Mouse (Mus musculus) small intestine, adult 2 months (tissue): ENCODE measurements at regions not wholly inside any gene's neighbourhood (a gene's known extent, or its start where the extent isn't known, plus 50 kb on each side); places are given as distances from the start of the nearest gene placed in this dataset.

ENCODE experiments used
- H3K27ac ChIP-seq: fragments of 200-500 bp; 2 replicates; pipeline ENCODE4 v1.5.1; 2012; ENCODE audit warnings: low read depth, low read length, control low read depth, inconsistent platforms; ENCODE audit not compliant: insufficient read depth
- H3K27me3 ChIP-seq: fragments of 200-500 bp; 2 replicates; pipeline ENCODE4 v1.6.1; 2012; ENCODE audit warnings: mild to moderate bottlenecking, moderate library complexity, low read length, inconsistent platforms; ENCODE audit not compliant: control insufficient read depth, insufficient read depth
- H3K36me3 ChIP-seq: fragments of 200-500 bp; 2 replicates; pipeline ENCODE4 v1.6.1; 2012; ENCODE audit warnings: mild to moderate bottlenecking, low read length, control low read depth, inconsistent platforms; ENCODE audit not compliant: control insufficient read depth, insufficient read depth
- H3K4me1 ChIP-seq: fragments of 200-500 bp; 2 replicates; pipeline ENCODE4 v1.6.1; 2012; ENCODE audit warnings: low read length, inconsistent platforms, mixed read lengths; ENCODE audit not compliant: control insufficient read depth, insufficient read depth, insufficient read length
- H3K4me3 ChIP-seq: fragments of 200-500 bp; 2 replicates; pipeline ENCODE4 v1.5.1; 2012; ENCODE audit warnings: low read depth, mild to moderate bottlenecking, control low read depth, inconsistent platforms, low read length, moderate library complexity
- CTCF ChIP-seq: fragments of 200-500 bp; IDR thresholded peaks from 2 replicates; pipeline ENCODE4 v1.5.1; 2012; ENCODE audit warnings: low read depth, mild to moderate bottlenecking, control low read depth, inconsistent platforms, low read length, moderate library complexity, mixed read lengths; ENCODE audit not compliant: insufficient replicate concordance, insufficient read length; ENCODE audit errors: extremely low read depth
- POLR2A ChIP-seq: fragments of 200-500 bp; IDR thresholded peaks from 2 replicates; pipeline ENCODE4 v1.6.1; 2012; ENCODE audit warnings: low read depth, mild to moderate bottlenecking, control low read depth, inconsistent platforms, low read length, moderate library complexity
- WGBS: fragments of 180-500 bp; shearing (Covaris S2); methylation state at CpG from one replicate; pipeline ENCODE4 v1.1.7; 2018; 5-methylcytosine and 5-hydroxymethylcytosine counted together

DNA sequence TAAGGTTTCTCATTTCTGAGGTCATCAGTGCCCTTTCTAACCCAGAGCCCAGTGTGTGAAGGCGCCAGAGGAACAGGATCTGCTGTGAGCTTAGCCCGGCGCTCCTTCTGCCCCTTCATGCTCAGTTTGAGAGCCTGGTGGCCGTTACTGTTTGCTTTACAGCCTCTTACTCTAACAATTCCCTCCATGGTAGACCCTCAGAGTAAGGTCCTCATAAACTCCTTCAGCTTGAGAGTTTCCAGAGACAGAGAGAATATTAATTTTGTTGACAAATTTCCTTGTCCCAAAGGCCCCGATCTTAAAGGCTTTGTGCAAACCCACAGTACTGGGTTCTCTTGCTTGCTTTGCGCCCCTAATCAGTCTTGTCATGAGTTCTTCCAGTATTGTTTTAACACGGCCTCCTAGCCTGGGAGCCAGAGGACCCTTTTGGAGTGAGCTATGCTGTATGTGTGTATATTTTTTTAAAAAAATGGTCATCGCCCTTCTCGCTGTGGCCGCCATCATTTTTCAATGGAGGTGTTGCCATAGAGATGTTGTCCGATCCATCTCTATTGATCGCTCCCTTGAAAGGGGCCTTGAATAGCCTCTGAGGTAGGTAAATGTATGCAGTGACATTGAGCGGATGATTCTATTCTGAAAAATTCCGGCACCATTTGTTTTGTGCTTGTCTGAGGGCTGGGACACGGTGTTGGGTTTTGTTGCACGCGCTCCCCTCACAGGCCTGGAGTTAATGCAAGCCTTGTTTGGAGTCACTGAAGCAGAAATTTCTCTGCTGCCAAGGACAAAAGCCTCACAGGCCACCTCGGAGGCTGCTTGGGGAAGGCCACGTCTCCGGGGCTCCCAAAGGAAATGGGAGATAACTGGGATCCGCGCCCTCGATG lies 140.7 kb downstream of the Opa1 start:
- no peak for TF ChIP-seq CTCF
- TF ChIP-seq POLR2A, result no peak
- H3K27me3 ChIP-seq, result no peaks in the 10 kb centered on the region
- WGBS, result 90% methylated on average over 23 of the region's 23 CpGs
- no peaks in the 10 kb centered on the region for H3K36me3 ChIP-seq
- H3K4me1 ChIP-seq, result no peaks in the 10 kb centered on the region; the same call in 1 of the 2 replicates
- H3K4me3 ChIP-seq, result no peak overlapping the region
- no peak overlapping the region for H3K27ac ChIP-seq

DNA sequence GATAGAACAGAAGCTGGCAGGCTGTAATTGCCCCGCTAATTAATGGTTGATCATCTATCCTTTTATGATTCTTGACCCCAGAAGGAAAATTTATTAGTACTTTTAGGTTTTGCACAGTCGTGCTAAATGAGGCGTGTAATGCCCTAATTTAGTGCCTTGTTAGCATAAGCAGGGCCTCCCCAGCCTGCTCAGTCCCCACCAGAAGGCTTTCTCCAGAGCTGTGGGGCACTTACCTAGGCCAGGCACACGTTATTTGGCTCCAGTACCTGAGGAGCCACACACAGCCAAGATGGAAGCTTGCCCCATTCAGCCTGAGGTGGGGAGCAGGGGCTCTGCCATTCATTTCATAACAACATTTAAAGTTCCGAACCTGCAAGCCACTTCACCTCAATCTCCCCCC lies 146.0 kb downstream of the Opa1 start:
- 75% methylated on average over 5 of the region's 5 CpGs for WGBS
- Histone ChIP-seq H3K36me3 (no peaks in the 10 kb centered on the region), H3K27ac (no peak overlapping the region), H3K4me1 (peaks cover 2% of the 10 kb centered on the region; the same call in 1 of the 2 replicates), H3K4me3 (no peak overlapping the region), H3K27me3 (no peaks in the 10 kb centered on the region)
- TF ChIP-seq POLR2A (no peak), CTCF (no peak)

DNA sequence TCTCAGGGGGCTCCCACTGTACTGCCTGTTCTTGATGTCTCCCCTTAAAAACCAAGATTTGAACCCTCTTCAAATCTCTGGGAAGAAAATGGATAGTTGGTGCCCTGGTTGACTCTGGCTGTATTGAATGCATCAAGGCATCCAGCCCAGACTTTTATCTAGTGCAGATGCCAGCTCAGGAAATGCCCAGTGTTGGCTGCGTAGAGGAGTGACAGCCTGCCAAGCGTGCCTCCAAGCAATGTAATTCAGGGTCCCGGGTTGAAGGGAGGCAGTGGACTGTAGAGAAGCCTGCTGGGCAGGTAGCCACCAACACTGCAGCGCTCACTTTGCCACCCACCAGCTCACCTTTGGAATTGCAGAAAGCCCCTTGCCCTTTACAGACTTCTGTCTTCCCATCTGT lies 146.4 kb downstream of the Opa1 start:
- TF ChIP-seq POLR2A (no peak), CTCF (no peak)
- Histone ChIP-seq H3K4me1 (peaks cover 2% of the 10 kb centered on the region; the same call in 1 of the 2 replicates), H3K27ac (no peak overlapping the region), H3K4me3 (no peak overlapping the region), H3K27me3 (no peaks in the 10 kb centered on the region), H3K36me3 (no peaks in the 10 kb centered on the region)
- WGBS, result 77% methylated on average over 4 of the region's 4 CpGs

DNA sequence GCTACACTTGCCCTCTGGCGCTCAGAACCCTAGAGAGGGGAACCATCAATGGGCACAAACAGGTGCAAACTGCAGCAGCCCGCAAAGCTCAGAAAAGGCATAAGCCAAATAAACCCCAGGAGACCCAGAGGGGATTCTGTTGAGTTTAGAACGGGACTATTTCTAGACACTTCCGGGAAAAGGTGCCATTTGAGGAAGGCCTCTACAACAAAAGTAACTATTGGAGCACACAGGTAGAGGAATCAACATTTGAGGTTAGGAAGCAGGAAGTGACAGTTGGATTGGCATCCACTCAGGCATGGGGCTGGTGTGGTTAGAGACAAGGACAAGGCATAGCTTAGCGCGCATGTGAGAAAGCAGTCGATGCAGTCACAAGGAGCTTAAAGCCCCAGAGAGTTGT lies 148.3 kb downstream of the Opa1 start:
- WGBS, result 88% methylated on average over 7 of the region's 7 CpGs
- Histone ChIP-seq H3K27me3 (no peaks in the 10 kb centered on the region), H3K4me1 (peaks cover 2% of the 10 kb centered on the region; the same call in 1 of the 2 replicates), H3K36me3 (no peaks in the 10 kb centered on the region), H3K27ac (no peak overlapping the region), H3K4me3 (no peak overlapping the region)
- no peak for TF ChIP-seq CTCF
- TF ChIP-seq POLR2A, result no peak

DNA sequence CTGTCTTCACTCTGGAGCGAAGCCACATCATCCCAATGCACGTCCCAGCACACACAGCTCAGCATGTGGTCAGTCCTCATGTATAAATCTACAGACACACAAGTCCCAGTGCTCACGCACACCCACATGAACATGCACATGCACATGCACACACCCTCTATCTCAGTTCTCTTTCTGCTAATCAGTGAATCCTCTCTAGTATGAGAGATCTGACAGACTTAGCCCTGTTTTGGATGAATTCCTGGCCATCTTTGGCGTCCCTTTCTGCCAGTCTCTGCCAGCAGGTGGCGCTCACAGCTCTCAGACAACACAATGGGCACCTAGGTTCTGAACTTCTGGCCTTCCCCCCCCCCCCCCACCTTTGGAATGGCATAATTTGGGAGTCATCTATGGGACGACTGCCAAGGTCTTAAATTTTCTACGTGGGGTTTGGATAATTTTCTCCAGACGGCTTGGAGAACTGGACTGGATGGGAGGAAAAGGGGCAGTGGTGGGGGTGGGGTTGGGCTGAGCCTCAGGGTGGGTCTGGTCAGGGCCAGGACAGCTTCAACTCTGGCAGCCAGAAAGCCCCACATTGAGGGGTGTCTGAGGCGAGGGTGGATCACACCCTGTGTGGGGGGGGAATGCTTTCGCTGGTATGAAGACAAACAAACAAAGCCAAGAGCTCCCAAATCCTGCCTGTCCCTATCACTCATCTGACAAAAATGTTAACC lies 149.8 kb downstream of the Opa1 start:
- TF ChIP-seq CTCF (peak; percentile 91; the same call in 1 of the 2 replicates), POLR2A (no peak)
- 28% methylated on average over 10 of the region's 10 CpGs for WGBS
- H3K4me1 ChIP-seq, result peaks cover 2% of the 10 kb centered on the region; the same call in 1 of the 2 replicates
- H3K27me3 ChIP-seq, result no peaks in the 10 kb centered on the region
- H3K27ac ChIP-seq, result no peak overlapping the region
- no peak overlapping the region for H3K4me3 ChIP-seq
- H3K36me3 ChIP-seq, result no peaks in the 10 kb centered on the region

GRCm38 (mm10) chr16:29730010-29730409 lies 150.9 kb downstream of the Opa1 start:
- Histone ChIP-seq H3K4me3 (no peak overlapping the region), H3K27ac (no peak overlapping the region), H3K36me3 (no peaks in the 10 kb centered on the region), H3K4me1 (peaks cover 5% of the 10 kb centered on the region; the same call in 1 of the 2 replicates), H3K27me3 (no peaks in the 10 kb centered on the region)
- 56% methylated on average over 5 of the region's 5 CpGs for WGBS
- TF ChIP-seq POLR2A (no peak), CTCF (no peak)

DNA sequence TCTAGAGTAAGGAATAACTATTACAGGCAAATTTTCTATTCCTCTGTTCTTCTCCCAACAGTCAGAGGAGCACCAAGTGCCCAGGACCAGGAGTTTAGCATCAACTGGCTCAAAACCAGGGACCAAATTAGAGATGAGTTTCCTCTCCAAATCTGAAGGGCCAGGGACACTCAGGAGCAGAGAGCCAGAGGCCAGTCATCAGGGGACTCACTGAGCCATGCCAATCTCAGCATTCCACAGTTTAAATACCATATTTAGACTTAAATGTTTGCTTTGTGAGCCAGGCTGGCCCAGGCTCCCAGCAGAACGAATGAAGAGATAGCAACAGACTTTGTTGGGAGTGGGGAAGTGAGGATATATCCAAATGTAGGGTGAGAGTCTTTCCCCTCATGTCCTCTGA lies 153.8 kb downstream of the Opa1 start:
- 61% methylated on average over 1 of the region's 1 CpGs for WGBS
- TF ChIP-seq POLR2A (no peak), CTCF (no peak)
- Histone ChIP-seq H3K4me3 (no peak overlapping the region), H3K36me3 (no peaks in the 10 kb centered on the region), H3K4me1 (peaks cover 7% of the 10 kb centered on the region; the same call in 1 of the 2 replicates), H3K27ac (no peak overlapping the region), H3K27me3 (no peaks in the 10 kb centered on the region)
